Mouse (Mus musculus) cerebellum, postnatal 14 days (tissue): ENCODE results near the gene Entpd3.
"Not testable (repeated sequence)": the region's sequence is repeated elsewhere in the genome, so short reads cannot be mapped to it uniquely, and the experiment has no call there.

ENCODE experiments used
- DNase-seq, 2 experiments: peaks; one replicate each; pipeline ENCODE4 v3.0.0; 2021; ENCODE audit warnings: mixed read lengths in 2 of 2

The Entpd3 gene

DNA sequence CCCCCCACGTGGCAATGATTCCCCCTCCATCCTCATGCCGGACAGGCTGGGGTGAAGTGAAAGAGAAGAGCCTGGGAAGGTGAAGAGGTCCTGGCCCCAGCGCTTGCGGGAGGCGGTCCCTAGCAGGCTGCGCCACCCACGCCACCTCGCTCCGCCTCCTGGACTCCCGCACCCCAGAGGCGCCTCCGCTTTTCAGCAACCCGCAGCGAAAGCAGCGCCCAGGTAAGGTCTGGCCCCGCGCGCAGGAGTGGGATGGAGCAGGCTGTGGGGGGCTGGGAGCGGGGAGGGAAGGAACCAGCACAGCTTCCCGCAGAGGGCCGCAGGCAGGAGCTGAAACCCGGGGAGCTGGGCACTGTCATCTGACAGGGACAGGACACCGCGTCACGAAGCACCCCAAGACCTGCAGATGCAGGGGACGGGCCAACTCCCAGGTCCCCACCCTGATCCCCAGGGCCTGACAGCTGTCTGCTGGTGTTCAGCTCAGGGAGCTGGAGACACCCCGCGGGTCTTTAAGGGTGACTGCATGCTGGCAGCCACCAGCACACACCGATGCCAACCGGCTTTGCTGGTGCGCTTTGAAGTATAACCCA, at the start of gene Entpd3:
Gene Entpd3 (plus strand): TSS at position 157 of the 590 bp plus-strand sequence.
- peak in 1 of 2 experiments; percentile 6 for DNase-seq

DNA sequence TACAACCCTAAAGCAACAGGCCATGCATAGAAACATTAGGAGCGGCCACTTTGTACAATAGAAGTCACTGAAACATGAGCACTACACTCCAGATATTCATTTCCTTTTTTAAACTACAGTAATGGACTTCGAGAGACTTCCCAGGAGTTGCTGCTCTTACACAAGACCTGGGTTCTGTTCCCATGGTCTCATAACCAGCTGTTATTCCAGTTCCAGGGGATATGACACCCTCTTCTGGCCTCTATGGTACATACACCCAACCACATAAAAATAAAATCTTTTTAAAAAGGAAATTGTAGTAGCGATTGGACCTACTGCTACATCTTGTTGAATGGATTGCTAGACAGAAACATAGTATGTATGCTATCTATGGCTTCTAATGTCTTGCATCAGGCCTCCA, 48.1 kb upstream of the Entpd3 start:
- DNase-seq: peak in 1 of 2 experiments; percentile 9

DNA sequence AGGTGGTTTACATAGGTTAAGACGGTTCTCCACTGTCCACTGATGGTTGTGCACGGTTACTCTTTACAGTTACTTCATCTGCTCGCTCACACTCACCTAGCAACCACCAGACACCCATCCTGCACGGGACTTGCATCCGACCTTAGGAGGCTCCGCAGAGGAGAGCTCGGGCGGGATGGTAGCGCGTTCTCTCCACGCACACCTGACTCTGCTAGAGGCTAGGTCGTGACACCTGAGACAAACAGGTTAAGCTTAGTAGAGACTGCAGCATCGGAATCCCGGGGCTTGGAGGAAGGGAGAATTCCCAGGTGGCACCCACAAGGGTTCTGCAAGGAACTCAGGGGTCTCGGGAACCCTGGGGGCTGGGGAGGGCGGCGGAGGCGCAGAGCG, 47.6 kb upstream of the Entpd3 start, which contains the start of gene Eif1b:
Gene Eif1b (plus strand): TSS at position 223 of the 390 bp plus-strand sequence.
- DNase-seq: no peak

DNA sequence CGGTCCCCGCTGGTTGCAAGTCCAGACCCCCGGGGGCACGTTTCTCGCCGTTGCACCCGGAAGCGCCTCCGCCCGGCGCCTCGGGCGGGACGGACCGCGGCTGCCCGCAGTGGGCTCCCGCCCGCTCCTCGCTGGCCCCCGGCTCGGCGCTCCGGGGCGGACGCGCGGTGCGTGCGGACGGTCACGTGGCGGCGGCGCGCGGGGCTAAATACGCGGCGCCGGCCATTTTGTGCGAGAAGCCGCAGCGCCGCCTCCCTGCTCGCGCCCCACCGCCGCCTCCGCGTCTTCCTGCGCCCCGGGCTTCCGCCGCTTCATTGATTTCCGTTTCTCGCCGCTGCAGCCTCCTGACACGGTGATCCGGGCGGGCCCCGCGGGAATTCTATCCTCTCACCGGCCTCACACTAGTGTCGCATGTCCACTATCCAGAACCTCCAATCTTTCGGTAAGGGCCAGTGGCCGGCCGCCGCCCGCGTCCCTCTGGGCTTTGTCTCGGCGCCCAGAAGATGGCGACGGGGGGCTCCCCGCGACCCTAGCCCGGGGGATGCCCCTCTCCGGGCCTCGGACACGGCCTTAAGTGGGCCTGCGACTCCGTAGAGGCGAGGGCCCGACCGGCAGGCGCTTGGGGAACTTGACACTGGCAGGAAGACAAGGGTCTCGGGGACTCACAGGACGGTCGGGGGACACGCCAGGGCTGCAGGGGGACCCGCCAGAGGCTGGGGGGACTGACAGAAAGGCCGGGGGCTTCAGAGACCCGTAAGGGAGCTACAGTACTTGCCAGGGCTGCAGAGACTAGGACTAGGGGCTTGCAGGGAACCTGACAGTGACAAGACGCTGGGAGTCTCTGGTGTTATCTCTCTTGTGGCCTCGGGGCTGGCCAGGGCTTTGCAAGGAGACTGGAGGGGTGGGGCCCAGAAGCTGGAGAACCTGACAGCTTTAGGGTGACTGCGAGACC, 46.9 kb upstream of the Entpd3 start:
- DNase-seq: peak; percentile 84 to 90

DNA sequence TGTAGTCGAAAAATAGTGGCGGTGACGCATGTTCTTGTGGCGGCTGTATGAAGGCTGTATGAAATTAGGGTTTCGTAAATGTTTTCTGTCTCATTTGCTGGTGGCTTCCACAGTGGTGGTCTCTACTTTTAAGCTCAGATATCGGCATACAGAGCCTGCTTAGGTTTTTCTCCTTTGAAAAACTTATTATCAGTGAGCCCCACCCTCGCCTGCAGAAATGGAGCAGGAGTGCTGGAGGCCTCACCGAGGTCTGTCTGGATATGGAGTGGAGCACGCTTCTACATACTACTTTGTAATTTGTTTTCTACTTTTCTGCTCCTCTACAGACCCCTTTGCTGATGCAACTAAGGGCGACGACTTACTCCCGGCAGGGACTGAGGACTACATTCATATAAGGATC, 45.8 kb upstream of the Entpd3 start:
- no peak for DNase-seq

DNA sequence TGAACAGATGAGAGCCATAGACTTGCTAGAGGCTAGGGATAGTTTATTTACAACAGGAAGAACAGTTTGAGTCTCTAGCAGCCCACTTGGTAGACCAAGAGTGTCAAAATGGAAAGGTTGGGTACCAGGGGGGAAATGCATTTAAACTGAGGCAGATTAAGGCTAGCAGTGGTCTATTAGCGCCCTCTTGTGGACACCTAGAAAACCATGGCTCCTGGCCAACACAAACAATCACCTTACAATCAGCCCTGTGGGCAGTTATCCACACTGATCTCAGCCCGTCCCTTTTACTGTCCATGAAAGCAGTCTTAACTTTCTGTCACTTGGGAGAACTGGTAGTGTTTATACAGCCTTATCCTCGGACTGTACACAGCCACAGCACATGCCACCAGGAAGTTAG, 42.9 kb upstream of the Entpd3 start:
- peak; percentile 87 to 89 for DNase-seq

DNA sequence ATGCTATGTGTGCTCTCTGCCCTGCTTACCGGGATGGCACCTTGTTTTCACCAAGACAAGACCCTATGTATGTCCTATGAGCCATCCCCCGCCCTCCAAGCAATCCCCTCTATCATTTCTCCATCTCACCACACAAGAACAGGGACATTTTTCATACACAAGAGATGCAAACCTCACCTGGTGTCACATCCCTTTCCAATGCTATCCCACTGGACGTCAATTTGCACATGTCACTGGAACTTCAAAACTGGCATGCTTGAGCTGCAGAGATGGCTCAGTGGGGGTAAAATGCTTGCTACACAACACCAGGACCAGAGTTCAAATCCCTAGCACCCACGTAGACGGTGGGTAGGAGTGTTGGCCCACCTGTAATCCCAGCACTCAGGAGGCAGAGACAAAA, 41.6 kb upstream of the Entpd3 start:
- DNase-seq: no peak

DNA sequence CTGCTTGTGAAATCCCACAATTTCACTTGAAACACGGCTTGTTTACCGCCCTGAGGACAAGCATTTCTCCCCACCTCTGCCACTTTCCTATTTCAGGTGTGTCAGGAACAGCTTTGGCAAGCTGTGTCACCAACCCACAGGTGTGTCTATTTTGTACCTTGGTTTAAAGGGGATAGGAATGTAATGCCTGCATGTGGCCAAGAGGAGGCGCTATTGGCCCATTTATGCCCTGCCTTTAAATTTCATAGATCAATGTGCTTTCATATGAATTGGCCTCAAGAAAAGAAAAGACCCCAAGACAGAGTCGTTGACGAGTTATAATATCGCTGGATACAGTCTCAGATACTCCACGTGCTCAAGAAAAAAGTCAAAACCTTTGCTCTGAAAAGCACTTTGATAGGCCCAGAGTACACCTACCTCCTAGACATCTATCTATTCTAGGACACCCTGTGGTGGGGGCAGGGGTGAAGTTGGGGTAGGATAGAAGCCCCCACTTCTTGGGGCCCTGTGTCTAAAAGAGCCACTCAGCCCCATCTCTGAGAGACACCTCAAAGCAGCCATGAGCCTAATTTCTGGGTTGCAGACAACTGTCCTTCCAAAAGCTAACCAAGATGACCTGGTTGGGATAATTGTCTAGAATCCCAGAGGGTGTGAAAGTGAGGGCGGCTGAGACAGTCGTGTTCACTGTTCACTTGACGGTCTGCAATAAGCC, 38.3 kb upstream of the Entpd3 start:
- no peak for DNase-seq

DNA sequence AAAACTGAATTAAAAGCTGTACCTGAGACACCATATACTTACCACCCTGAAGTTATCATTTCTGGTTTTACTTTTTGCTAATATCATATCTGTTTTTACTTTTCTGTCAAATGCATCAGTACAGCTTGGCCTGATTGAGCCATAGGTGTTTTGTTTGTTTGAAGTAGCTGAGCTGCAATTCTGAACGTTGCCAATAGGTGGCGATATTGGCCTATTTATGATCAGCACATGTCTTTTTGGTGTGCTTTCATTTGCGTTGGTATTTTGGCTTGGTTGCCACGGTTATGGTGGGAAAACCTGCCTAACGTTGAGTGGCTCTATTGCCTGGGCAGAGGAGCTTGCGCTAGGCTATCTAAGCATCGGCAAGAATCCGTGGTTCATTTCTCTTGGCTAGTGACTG, 37.6 kb upstream of the Entpd3 start:
- DNase-seq: peak; percentile 88 to 93

DNA sequence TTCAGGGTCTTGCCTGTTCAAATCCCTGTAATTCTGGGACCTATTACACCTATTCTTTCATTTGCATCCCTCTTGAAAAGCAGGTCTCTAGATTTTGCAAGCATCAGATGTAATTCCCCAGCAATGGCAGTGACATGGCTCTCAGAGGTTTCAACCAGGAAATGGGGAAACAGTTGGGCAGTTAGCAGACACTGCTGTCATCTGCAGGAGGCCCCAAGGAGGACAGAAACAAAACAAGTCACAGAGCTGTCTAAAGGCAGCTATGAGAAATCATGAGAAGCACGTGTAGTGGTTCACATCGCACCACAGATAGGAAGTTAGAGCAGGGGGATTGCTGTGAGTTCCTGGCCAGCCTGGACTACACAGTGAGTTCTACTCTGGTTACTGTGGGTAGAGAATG, 35.2 kb upstream of the Entpd3 start:
- DNase-seq: no peak

DNA sequence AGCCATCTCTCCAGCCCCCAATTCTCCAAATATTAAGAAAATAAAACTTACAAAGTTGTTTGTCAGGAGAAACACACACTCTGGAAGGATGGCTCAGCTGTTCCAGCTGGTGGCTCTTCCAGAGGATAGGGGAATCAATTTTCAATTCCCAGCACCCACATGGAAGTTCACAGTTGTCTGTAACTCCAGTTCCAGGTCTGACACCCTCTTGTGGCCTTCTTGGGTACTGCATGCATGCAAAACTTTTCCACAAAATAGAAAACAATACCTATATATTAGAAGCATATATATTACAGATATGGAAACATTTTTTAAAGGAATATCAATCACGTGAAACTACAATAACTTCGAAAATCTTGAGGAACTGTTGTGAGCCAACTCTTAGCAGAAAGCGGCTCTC, 27.8 kb upstream of the Entpd3 start:
- peak in 1 of 2 experiments; percentile 47 for DNase-seq

DNA sequence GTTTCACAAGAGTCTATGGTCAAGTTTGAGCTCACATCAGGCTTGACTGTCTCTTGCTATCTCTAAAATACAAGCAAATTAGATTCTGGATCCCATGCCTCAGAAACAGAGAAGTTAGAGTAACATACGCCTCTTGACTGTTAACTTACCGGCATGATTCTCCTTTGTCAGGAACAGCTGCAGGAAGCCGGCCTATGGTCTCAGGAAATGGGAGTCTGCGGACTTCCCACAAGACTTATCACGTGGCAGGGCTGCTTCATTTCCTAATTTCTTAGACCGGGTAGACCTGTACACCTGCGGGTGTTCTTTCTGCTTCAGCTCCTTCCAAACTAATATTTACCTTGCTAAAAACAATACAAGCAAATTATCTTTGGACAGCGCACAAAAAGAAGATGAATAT, 22.9 kb upstream of the Entpd3 start:
- no peak for DNase-seq

DNA sequence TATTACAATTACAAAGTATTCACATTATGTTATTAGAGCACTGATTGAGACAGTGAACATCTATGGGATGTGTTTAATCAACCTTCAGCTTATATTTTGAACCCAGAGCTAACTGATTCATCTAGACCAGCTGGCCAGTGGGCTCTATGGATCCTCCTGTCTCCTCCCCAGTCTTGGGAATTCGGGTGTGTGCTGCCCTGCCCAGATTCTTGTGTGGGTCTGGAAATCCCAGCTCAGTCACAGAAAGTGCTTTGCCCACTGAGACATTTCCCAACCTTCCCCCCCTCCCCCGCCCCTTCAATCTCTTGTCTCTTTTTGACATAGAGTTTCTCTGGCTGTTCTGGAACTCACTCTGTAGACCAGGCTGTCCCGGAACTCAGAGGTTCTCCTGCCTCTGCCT, 20.7 kb upstream of the Entpd3 start:
- no peak for DNase-seq

DNA sequence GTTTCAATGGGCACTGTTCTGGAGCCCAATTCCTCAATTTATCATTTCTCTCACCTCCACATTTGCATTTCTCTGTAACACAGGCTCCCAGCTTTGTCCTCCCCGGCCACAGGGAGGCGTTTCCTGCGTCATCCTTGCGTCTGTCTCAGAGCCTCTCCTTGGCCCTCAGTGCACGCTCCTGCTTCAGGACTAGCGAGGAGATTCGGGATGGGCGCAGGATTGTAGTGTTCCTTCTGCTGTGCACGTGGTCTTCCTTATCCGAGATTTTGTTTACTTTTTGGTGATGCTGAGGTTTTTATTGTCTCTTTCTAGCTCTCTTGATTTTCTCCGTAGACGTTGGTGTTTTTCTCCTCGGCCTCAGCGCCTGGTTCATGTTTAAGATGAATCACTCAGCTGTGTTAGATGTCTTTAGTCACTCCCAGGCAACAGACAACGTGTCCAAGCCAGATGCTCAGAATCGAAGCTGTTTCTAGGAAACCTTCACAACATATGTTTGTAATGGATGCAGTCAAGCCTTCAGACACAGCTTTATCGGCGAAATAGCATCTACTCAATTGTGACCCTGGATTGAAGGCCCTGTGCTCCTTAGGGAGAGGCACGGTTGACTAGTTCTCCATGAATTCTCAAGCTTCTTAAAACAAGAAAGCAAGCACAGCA, 20.0 kb upstream of the Entpd3 start:
- peak; percentile 29 to 47 for DNase-seq

DNA sequence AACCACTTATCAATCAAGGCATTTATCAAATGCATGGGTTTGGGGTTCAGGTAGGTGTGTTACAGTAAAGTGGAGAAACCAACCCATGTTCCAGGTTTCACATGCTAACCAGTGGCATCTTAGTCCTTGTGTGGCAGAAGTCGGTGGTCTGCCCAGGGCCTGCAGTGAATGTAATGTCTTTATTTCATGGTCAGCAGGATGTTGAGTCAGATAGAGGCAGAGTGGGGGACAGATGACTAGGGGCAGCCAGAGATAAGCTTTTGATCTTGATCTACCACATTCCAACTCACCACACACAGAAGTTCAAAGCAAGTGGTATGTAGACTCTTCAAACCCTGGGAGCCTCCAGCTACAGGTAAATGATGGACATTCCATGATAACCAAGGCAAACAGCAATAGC, 18.5 kb upstream of the Entpd3 start:
- no peak for DNase-seq

DNA sequence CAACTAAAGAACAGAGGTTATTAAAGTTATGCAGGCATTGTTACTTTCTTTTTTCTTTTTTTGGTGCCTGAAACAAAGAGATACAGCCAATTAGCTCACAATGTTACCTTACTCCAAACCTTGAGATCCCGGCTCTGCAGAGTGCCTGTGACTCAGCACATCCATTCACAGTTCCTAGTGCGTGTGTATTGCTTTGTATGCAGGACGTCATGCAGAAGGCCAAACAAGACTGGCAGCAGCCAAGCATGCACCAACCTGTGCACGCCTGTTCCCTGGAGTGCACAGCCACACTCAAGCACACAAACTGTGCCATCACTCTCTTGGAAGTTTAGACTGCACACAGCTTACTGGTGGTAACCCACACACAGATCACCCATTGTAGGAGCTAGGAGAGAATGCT, 12.3 kb upstream of the Entpd3 start:
- no peak for DNase-seq

DNA sequence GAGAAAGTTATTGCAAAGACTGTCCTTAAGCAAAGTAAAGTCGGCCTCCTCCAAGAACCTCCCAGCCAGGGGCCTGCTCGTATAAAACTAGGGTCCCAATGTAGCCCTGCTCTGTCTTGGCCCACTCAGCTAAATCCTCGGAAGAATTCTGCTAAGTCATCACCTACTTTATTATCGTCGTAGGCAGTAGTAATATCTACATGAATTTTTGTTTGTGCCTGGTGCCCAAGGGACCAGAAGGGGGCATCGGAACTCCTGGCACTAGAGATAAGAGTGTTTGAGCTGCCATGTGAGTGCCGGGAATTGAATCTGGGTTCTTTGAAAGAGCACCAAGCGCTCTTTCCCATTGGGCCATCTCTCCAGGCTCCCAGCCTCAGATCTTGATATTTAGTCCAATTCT, 11.7 kb upstream of the Entpd3 start:
- no peak for DNase-seq

DNA sequence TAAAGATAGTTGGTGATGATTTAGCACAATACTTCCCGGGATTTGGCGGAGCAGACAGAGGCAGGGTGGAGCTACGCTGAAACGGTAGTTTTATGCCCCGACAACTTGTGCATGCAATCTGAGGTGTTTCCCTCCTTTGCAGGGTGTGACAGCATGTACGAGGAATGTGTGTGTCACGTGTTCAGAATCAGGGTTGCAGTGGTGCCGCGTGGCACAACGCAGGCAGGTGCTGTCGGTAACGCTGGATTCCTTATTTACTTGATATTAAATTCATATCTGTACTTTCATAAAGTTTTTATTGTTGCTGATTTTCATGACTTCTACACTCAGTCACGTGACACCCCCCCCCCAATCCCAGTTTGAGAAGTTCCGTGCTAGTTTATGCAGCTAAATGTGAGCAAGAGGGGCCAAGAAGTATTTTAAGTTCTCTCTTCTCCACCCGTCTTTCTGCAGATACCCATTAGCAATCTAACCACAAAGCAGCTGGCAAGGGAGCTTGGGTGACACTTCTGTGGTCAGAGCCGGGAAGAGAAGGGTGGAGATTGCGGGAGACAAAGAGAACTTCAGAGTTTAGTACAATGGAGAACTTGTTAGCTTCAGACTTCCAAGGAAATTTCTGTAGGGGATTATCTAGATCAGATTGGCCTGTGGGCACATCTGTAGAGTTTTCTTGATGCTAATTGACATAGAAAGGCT, 10.7 kb upstream of the Entpd3 start:
- no peak for DNase-seq

DNA sequence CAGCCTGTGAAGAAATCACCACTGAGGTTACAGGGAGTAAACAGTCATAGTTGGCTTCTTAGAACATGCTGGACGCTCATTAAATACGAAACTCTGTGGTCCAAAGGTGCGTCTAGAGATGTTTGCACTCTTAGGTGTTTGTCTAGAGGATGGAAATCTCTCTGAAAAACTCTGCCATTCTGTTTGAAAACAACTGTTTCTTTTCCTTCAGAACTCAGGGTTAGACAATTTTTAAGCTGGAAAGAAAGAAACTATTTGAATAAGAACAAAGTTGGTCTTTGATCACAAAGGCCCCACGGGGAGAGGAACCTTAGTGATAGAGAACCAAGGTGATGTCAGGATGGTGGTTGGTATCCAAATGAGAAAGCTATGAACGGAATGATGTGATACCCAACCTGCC, 9.1 kb upstream of the Entpd3 start:
- no peak for DNase-seq

DNA sequence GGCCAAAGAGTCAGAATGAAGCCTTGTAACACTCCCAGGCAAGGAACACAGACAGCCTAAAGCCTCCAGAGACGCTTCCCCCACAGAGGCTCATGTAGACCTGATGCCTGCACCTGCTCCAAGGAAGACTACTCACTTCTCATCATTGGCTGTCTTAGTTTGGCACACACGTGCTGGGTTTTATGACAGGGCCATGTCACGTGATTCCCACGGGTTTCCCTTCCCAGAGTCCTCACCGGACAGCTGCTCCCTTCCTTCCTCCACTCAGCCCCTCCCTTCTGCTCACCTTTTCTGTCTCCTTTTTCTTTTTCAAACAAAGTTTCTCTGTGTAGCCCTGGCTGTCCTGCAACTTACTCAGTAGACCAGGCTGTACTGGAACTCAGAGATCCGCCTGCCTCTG, 7.6 kb upstream of the Entpd3 start:
- DNase-seq: no peak

DNA sequence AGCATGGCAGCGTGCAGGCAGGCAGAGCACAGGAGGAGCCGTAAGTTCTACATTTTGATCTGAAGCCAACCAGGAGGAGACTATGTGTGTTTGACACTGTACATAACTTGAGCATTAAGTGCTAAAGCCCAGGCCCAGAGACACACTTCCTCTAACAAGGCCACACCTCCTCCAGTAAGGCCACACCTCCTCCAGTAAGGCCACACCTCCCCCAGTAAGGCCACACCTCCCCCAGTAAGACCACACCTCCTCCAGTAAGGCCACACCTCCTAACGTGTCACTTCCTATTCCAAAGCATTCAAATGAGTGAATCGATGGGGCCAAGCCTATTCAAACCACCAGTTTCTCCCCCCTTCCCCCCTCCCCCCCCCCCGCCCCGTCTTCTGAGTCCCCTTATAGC, 6.9 kb upstream of the Entpd3 start:
- DNase-seq: no peak

DNA sequence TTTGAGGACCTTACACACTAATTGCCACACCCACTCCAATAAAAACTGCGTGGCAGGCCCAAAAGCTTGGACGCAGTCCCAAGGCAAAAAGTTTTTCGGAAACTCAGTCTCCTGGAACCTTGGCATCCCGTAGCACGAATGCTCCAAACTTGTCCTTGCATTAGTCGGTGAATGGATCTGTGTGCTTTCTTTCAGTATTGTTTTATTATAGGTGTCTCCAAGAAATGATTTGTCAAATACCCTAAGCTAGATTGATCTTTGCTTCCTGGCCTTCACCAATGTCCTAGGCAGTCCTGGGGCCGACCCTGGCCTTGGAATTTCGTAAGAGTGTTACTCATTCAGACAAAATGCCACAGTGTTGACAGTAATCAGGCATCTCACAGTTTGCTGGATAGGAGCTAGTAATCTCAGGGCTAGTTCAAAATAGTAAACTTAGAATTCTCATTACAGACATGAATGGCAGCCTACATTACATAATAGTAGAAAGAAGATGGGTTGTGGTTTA, 6.1 kb upstream of the Entpd3 start:
- DNase-seq: not testable (repeated sequence)
